Mouse (Mus musculus): ENCODE measurements at regions not wholly inside any gene's neighbourhood (a gene's known extent, or its start where the extent isn't known, plus 50 kb on each side); places are given as distances from the start of the nearest gene placed in this dataset.

DNA sequence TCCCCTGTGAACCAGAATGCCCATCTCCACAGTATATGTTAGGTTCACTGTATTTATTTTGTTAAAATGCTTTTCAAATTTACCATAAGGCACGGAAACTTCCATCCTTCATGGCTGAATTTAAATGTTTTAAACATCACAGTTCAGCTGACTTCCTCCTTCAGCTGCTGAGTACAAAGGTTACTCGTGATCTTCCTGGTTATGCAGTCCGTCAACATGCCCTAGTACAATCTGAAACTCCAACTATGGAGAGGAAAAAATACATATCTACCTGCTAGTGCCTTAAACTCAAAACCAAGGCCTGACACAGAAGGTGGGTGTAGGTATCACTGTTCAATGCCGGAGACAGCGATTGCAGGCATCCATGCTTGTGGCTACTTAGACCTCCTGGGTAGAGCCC lies 280.5 kb upstream of the Arglu1 start:
- TF ChIP-seq CTCF (conservative IDR thresholded peaks at IDR 0.05; ENCODE audit: low read length) (no peak), NANOG (IDR thresholded peaks at IDR 0.05; ENCODE audit: borderline replicate concordance, low read length) (no peak), POU5F1 (IDR thresholded peaks at IDR 0.05; ENCODE audit: borderline replicate concordance, low read length) (no peak)
